Mouse (Mus musculus) spleen, adult 18-20 months (tissue): ENCODE measurements at regions not wholly inside any gene's neighbourhood (a gene's known extent, or its start where the extent isn't known, plus 50 kb on each side); places are given as distances from the start of the nearest gene placed in this dataset.
"Not testable (repeated sequence)": the region's sequence is repeated elsewhere in the genome, so short reads cannot be mapped to it uniquely, and the experiment has no call there.

Source experiments
- DNase-seq, 2 experiments: peaks; one replicate each; pipeline ENCODE4 v3.0.0; 2022; ENCODE audit warnings: mixed read lengths in 2 of 2

DNA sequence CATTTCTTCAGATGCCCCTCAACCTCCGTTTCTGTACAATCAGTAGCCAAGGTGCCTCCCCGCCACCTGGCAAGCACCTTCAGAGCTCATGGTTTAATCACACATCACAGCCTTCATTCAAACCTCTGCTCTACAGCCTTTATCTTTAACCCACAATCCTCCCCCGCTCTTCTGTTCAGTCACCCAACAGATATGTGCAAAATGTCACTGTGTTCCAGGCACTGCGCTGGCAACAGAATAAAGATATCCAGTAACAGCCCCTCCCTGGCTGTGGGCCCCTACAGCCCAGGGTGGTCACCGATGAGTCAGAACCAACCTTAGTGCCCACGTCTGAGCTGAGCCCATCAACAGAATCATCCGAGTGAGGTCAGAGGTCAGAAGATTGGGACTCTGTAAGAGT, 54.3 kb upstream of the Ddr1 start:
- no peak for DNase-seq

DNA sequence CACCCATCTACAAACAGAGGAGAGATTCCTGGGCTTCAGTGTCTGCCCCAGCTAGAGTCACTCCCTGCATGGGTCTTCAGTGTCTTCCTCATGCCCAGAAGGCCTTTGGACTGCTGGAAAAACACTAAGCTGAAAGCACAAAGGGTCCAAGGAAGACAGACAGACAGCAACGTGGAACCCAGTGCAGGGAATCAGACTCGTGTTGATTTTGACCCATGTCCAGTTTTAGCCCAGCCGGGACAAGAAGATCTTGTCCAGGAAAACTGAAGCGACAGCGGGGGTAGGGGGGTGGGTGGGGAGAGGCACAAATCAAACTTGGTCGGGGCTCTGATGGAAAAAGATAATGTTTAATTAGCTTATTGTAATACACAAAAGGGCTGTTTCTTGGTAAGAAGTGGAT, 55.3 kb upstream of the Ddr1 start:
- no peak for DNase-seq

DNA sequence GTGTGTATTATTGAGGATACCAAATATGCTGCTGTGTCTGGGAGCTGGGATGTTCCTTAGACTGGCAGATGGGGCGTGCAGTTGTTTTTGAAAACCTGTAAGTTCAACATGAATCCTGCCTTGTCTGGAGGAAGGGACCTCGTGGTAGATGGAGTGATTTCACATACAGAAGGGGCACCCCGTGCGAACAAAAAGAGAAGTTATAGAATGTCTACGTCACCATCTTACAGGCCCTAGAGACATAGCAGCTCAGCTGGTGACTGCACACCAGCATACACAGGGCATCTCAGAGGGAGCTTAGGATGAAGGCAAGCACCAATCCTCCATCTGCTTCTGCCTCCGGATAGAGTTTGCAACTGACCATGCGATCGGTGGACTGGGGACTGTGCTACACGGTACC, 58.2 kb upstream of the Ddr1 start:
- no peak for DNase-seq

DNA sequence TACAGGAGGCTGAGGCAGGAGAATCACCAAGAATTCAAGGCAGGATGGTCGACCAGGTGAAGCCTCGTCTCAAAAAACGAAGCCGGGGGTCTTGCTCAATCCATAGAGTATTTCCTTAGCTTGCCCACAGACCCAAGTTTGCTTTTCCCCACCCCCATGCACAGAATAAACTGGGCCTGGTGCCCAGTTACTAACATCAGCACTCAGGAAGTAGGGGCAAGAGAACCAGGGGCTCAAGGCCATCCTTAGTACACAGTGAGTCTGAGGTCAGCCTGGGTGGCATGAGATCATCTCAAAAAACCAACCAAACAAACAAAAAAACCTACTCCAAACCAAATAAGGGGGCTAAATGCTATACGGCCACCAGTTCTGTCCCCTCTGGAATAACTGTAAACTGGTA, 58.4 kb upstream of the Ier3 start:
- no peak for DNase-seq

DNA sequence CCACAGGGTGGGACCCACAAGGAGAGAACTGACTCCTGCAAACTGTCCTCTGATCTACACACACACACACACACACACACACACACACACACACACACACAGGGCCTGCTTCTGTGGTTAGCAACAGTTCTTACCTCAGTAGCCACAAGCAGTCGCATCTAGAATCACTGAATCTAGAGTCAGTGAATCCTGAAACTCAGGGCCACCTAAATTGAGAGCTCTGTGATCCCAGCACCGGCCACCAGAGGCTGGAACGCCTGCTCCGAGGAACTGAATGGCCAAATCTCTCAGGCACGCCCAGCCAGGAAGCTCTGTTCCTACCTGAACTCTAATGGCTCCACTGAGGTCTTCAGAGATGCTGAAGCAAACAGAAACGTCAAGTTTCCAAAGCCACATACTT, 57.6 kb upstream of the Ier3 start:
- DNase-seq = peak; percentile 33 to 35

DNA sequence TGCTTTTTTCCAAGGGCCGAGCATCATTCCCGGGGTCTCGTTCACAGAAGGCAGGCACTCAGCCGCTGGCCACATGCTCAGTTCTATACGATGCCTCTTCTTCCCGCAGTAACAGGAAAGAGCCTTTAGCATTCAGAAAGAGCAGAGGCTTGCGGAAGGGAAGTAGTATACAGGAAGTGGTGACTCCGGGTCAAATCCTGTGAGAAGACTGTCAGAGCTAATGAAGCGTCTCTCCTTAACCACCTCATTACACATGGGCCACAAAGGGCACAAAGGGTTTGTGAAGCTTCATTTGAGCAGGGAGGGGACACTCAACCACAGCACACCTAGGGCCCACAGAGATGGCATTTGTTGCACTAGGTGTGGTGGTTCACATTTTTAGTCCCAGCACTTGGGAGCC, 55.1 kb upstream of the Ier3 start:
- no peak for DNase-seq

DNA sequence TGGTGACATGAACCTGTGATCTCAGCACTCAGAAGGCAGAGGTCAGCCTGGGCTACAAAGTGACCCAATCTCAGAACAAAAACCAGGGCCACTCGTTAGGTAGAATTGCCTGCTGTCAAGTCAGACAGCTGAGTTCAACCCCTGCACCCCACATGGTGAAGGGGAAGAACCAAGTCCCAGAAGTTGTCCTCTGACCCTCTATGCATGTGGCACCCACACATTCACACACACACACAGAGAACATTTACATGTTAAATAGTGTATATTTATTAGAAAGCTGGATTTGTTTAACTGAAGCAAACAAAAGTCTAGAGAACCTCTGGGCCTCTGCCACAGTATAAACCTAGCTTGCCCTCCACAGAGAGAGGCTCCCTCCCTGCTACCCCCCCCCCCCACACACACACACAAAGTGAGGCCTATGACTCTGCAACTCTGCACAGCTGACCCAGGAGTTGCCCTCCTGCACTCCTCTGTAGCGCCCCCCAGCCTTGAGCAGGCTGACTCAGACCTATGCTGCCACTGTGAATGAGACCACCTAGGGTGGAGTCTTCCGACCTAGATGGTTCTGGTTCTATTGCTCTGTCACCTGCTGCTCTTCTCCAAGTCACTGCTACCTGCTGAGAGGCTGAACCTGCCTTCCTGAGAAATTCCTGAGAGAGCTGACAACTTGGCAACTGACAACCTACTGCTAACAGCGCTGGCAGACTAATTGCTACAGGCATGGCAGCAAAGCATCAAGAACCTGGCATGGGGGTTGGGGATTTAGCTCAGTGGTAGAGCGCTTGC, 52.1 kb upstream of the Ier3 start:
- no peak for DNase-seq

DNA sequence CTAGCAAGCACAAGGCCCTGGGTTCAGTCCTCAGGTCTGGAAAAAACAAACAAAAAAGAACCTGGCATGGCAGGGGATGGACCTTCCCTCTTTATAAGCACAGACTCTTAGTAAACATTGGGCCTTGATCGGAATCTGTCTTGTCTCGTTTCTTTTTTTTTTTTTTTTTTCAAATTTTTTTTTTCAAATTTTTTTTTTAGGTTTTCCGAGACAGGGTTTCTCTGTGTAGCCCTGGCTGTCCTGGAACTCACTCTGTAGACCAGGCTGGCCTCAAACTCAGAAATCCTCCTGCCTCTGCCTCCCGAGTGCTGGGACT, 51.6 kb upstream of the Ier3 start:
- DNase-seq = not testable (repeated sequence)

DNA sequence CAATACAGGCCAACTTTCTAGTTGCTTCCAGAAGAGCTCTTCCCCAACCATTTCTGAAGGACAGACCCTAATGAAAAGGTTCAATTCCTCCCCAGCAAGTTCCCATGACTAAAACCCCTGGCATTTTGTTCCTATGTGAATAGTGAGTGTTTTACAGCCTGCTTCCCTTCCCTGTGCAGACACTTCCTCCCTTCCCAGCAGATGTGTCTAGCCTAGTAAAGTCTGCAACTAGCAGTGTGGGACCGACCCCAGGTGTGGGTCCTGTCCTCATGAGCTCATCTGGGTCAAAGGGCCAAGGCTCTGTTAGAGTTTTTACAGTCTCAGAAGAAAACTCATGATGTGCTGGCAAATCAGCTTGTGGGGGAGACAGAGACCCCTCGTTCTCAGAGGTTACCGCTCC, 50.9 kb upstream of the Ier3 start:
- no peak for DNase-seq

DNA sequence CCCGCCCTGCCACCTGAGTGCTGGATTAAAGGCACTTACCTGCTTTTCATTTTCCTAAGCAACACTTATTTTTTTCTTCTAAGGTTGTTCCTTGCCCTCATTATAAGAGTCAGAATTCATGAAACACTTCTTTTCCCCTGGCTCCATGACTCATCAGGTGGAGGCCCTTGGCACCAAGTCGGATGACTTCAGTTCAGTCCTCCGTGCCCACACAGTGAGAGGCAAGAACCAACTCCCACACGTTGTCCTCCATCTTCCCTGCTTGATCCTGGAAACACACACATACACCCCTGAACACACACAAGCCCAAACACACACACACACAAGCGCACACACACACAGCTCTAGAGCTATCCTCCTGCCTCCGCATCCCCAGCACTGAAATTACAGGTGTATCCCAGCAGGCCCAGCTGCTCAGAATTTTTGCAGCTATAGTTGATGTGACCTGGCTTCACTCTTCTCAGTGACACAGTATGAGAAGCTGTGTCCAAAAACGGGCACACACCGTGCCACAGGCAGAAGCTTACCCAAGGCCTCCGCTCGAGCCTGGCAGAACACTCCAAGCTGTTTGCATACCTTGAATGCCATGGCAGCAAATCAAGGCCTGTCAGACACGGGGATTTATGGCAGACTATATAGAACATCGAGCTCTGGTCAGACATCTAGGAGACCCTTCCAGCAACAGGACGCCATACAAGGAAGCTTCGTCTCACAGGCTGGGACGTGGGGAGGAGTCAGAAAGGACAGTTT, 49.7 kb upstream of the Ier3 start:
- DNase-seq = no peak
